Mouse (Mus musculus) limb, embryonic 11.5 days (tissue): ENCODE data around the gene Hoxc9. TPM values are rescaled to one million over a fixed set of nuclear protein-coding genes. Genes with fewer than 3 reads are reported as not detected.
A peak's percentile ranks its signal among the peaks of the same experiment; 100 is the strongest.

Source experiments
- ATAC-seq: fragments of 200-750 bp; cut with Nextera tagmentation; 2 replicates; pipeline ENCODE4 v1.8.0; 2017; ENCODE audit warnings: low read depth; ENCODE audit not compliant: insufficient number of reproducible peaks, low FRiP score, low TSS enrichment
- DNase-seq: peaks from one replicate; pipeline ENCODE4 v3.0.0-alpha.2; 2015; ENCODE audit warnings: low spot score
- H3K27ac ChIP-seq: fragments of 300-500 bp; sonication (generic); replicated peaks from 2 replicates; pipeline ENCODE4 v1.5.1; 2014; ENCODE audit warnings: low read depth, mild to moderate bottlenecking, low read length
- H3K27me3 ChIP-seq: fragments of 300-500 bp; sonication (generic); 2 replicates; pipeline ENCODE4 v1.6.1; 2014; ENCODE audit warnings: mild to moderate bottlenecking, low read length, mixed read lengths; ENCODE audit not compliant: control insufficient read depth, insufficient read depth
- H3K36me3 ChIP-seq: fragments of 300-500 bp; sonication (generic); 2 replicates; pipeline ENCODE4 v1.6.1; 2014; ENCODE audit warnings: mild to moderate bottlenecking, low read length, moderate library complexity, mixed read lengths; ENCODE audit not compliant: control insufficient read depth, insufficient read depth
- H3K4me1 ChIP-seq: fragments of 300-500 bp; sonication (generic); 2 replicates; pipeline ENCODE4 v1.6.1; 2014; ENCODE audit warnings: low read length, mixed read lengths; ENCODE audit not compliant: control insufficient read depth, insufficient read depth
- H3K4me2 ChIP-seq: fragments of 300-500 bp; sonication (generic); 2 replicates; pipeline ENCODE4 v1.6.1; 2014; ENCODE audit warnings: low read depth, mild to moderate bottlenecking, moderate library complexity; ENCODE audit not compliant: severe bottlenecking
- H3K4me3 ChIP-seq: fragments of 300-500 bp; sonication (generic); 2 replicates; pipeline ENCODE4 v1.5.1; 2014; ENCODE audit warnings: low read depth, low read length
- H3K9ac ChIP-seq: fragments of 300-500 bp; sonication (generic); 2 replicates; pipeline ENCODE4 v1.6.1; 2014; ENCODE audit warnings: mild to moderate bottlenecking, low read length
- H3K9me3 ChIP-seq: fragments of 300-500 bp; sonication (generic); 2 replicates; pipeline ENCODE4 v1.6.1; 2016; ENCODE audit warnings: low read length; ENCODE audit not compliant: control insufficient read depth
- WGBS: fragments of 180-500 bp; shearing (Covaris S2); extraction: QIAGEN DNeasy Blood & Tissue Kit; methylation state at CpG from one replicate; pipeline ENCODE4 v1.1.7; 2014; 5-methylcytosine and 5-hydroxymethylcytosine counted together
- microRNA counts: library from miRNA; unstranded; fragments of <30 nt; microRNA quantifications from one replicate; lab custom pipeline; 2016
- microRNA-seq: library from miRNA; unstranded; fragments of <30 nt; microRNA quantifications from one replicate; pipeline ENCODE4, GENCODE M21; 2016
- polyA plus RNA-seq: library from polyadenylated mRNA; unstranded; fragments of >200 nt; fragmentation: Nextera tagmentation; extraction: Ambion mirVana; gene quantifications from 2 replicates; pipeline ENCODE4 v1.2.1, GENCODE M21; 2014

The Hoxc9 gene
- polyA plus RNA-seq, 1 experiment from 2014 or later, result 6.1 TPM

DNA sequence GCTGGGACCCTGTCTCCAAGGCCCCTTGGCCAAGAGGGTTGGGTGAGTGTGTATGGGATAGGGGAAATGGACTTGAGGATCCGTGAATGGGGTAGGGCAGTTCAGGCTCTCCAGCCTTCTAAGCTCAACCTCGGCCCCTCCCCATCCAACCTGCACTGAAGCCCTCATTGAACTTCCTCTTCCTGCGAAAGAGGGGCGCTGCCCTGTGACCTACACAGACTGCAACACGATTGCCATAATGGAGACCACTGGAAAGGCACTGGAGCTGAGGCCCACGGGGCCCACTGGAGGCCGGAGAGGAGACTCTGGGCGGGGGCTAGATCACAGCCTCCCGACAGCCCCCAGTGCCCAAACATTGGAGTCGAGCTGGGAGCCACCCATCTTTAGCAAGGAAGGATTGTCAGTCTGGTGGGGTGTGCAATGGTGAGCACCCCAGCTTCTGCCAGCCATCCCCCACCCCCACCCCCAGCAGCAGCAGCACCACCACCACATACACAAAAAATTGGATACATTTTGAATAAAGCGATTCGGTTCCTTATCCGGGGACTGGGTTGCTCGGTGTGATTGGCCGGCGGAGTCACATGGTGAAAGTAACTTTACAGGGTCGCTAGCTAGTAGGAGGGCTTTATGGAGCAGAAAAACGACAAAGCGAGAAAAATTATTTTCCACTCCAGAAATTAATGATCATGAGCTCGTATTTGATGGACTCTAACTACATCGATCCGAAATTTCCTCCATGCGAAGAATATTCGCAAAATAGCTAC, 58.0 kb downstream of the Hoxc9 start:
- Histone ChIP-seq H3K36me3 (no peaks in the 10 kb centered on the region), H3K4me1 (peaks cover 35% of the 10 kb centered on the region), H3K9me3 (no peaks in the 10 kb centered on the region), H3K27ac (0 out of 2 replicates have a peak overlapping the region, but pooled peaks have one; percentile 43), H3K4me3 (peak overlapping the region; percentile 30), H3K9ac (peak overlapping the region; percentile 13; the same call in 1 of the 2 replicates), H3K27me3 (peaks cover 77% of the 10 kb centered on the region), H3K4me2 (peak overlapping the region; percentile 60)
- ATAC-seq, result peak; percentile 49; the same call in 1 of the 2 replicates
- peak; percentile 51 for DNase-seq
- WGBS, result 2% methylated on average over 24 of the region's 24 CpGs

MicroRNA genes within 50 kb of the gene (microRNA counts, 519-probe panel; counts per million panel counts)
- microRNA mmu-miR-615-3p (lab: Ali Mortazavi, UCI) (2,860 counts per million, percentile 32 among the panel's probes with 10 or more counts), microRNA mmu-miR-615-5p (lab: Ali Mortazavi, UCI) (not detected)

Small RNA genes within 50 kb of the gene (microRNA-seq; reads per million reads assigned to microRNA genes)
- gene Mir196a-2, result 1,875 reads per million, percentile 80 among the genes with 10 or more reads in this experiment
- 4,528 reads per million, percentile 88 among the genes with 10 or more reads in this experiment for gene Mir615

Other genes with a start within 250 kb of the Hoxc9 start
- gene Hoxc13, start 55.3 kb upstream of the Hoxc9 start, polyA plus RNA-seq, result 2.3 and 2.4 TPM in 2 replicates
- 0.96 and 1.2 TPM in 2 replicates for gene Hoxc12, start 39.7 kb upstream of the Hoxc9 start, polyA plus RNA-seq
- 5.5 and 5.9 TPM in 2 replicates for gene Hoxc11, start 22.0 kb upstream of the Hoxc9 start, polyA plus RNA-seq
- 43.9 and 56.2 TPM in 2 replicates for gene Hoxc10, start 9.6 kb upstream of the Hoxc9 start, polyA plus RNA-seq
- 8.3 and 9.1 TPM in 2 replicates for gene Hoxc5, start 9.0 kb upstream of the Hoxc9 start, polyA plus RNA-seq
- gene Hoxc8, start 14.2 kb downstream of the Hoxc9 start, polyA plus RNA-seq, result 4.6 and 4.8 TPM in 2 replicates
- gene Hoxc6, start 21.8 kb downstream of the Hoxc9 start, polyA plus RNA-seq, result 9.5 and 10.9 TPM in 2 replicates
- gene Hoxc4, start 42.5 kb downstream of the Hoxc9 start, polyA plus RNA-seq, result 5.1 and 6.4 TPM in 2 replicates
- 14.4 and 14.7 TPM in 2 replicates for gene Smug1, start 190.7 kb downstream of the Hoxc9 start, polyA plus RNA-seq